Comparison of ENCODE assay signal across 15 mouse cellular contexts in the genomic region with DNA sequence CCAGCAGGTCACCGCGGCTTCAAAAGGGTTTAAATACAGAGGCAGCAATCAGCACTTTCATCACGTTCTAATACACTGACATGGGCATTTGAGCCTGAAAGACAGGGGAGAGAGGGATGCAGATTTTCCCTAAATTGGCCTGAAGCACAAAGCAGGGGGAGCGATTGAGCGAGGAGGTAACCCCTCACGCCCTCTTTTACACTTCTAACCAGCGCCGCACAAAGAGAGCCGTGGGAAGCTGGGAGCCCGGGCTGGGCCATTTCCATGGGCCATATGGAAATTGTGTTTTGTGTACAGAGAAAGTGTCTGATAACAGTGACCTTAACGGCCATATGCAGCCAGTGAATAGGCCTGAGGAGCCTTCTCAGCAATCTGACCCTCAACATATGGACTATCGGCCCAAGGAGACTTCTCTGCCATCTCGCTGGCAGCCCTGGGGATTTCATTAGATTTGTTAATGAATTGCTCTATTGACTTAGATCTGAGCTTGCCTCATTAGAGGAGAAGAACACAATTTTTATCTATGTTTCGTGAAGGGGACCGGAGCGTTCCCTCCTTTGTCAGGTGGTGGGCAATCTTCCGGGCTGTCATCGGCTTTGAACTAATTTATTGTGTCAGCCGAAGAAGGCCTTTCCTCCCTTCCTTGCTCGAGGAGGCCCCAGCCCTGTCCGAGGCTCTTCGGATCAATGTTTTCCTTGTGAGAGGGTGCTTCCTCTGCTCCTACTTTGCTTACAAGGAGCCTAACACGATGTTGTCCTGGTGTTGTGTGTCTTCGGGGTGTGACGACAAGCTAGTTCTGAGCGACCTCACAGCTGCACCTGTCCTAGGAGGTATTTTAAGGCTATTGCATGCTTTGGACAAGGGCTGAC.
DNase-seq lines count a peak whose midpoint lies in the region; ATAC-seq and TF ChIP-seq lines count a peak whose summit lies in the region.
"Had no signal": no experiment of that assay in that cellular context is flagged by ENCODE, and none has a peak within 500 bp of the region (broad histone marks: within the 10 kb centered on the region; RNA-seq: fewer than 3 reads in every experiment).

No protein-coding gene starts in this region.

- peaks cover 17% of the 10 kb centered on the region for H3K27me3 ChIP-seq in forebrain, embryonic 15.5 days
- peaks cover 18% of the 10 kb centered on the region for H3K27me3 ChIP-seq in midbrain, embryonic 12.5 days
- H3K27me3 ChIP-seq in stomach, postnatal 0 days (ENCODE audit: control insufficient read depth, insufficient read depth, low read length), result no peaks in the 10 kb centered on the region

- no peaks in the 10 kb centered on the region for H3K36me3 ChIP-seq in forebrain, embryonic 15.5 days
- H3K36me3 ChIP-seq in midbrain, embryonic 12.5 days, result no peaks in the 10 kb centered on the region
- no peaks in the 10 kb centered on the region for H3K36me3 ChIP-seq in stomach, postnatal 0 days (ENCODE audit: control insufficient read depth, insufficient read depth, low read length)
- H3K36me3 ChIP-seq: intestine, embryonic 15.5 days; lung, embryonic 15.5 days had no signal

- no peak overlapping the region for H3K9ac ChIP-seq in forebrain, embryonic 15.5 days (replicated peaks)
- no peak overlapping the region for H3K9ac ChIP-seq in midbrain, embryonic 12.5 days (replicated peaks)
- no peak overlapping the region for H3K9ac ChIP-seq in stomach, postnatal 0 days (ENCODE audit: low read length)
- H3K9ac ChIP-seq: intestine, embryonic 15.5 days; lung, embryonic 15.5 days had no signal

- H3K4me3 ChIP-seq in forebrain, embryonic 15.5 days, result no peak overlapping the region
- H3K4me3 ChIP-seq in midbrain, embryonic 12.5 days, result 0 out of 2 replicates have a peak overlapping the region, but pooled peaks have one; percentile 10
- H3K4me3 ChIP-seq in layer of hippocampus, adult 2 months, result no peak overlapping the region
- H3K4me3 ChIP-seq in stomach, postnatal 0 days (ENCODE audit: low read depth, low read length), result no peak overlapping the region
- H3K4me3 ChIP-seq: intestine, embryonic 15.5 days; lung, embryonic 15.5 days had no signal

- H3K9me3 ChIP-seq in forebrain, embryonic 15.5 days, result no peaks in the 10 kb centered on the region
- no peaks in the 10 kb centered on the region for H3K9me3 ChIP-seq in midbrain, embryonic 12.5 days
- no peaks in the 10 kb centered on the region for H3K9me3 ChIP-seq in stomach, postnatal 0 days (ENCODE audit: control insufficient read depth, low read length)
- H3K9me3 ChIP-seq: intestine, embryonic 15.5 days; lung, embryonic 15.5 days had no signal

- no peak for TF ChIP-seq EP300 in stomach, postnatal 0 days (optimal IDR thresholded peaks at IDR 0.05)

- H3K27ac ChIP-seq in forebrain, embryonic 15.5 days (replicated peaks), result no peak overlapping the region
- H3K27ac ChIP-seq in midbrain, embryonic 12.5 days (replicated peaks), result peak overlapping the region; percentile 88
- H3K27ac ChIP-seq in layer of hippocampus, adult 2 months, result no peak overlapping the region
- H3K27ac ChIP-seq in stomach, postnatal 0 days (replicated peaks), result no peak overlapping the region
- H3K27ac ChIP-seq: intestine, embryonic 15.5 days; lung, embryonic 15.5 days had no signal

- 12% methylated on average over 26 of the region's 26 CpGs for WGBS in forebrain, embryonic 15.5 days
- WGBS in midbrain, embryonic 12.5 days, result 10% methylated on average over 26 of the region's 26 CpGs
- WGBS in stomach, postnatal 0 days, result 69% methylated on average over 26 of the region's 26 CpGs

- peak; percentile 29 for DNase-seq in ES-CJ7 (ENCODE audit: low read depth, low spot score)
- peak; percentile 84 for DNase-seq in embryo, embryonic 10.5 days (ENCODE audit: low spot score)
- no peak for DNase-seq in urinary bladder, postnatal 25 days (ENCODE audit: low spot score)
- DNase-seq in layer of hippocampus, adult 2 months (ENCODE audit: low spot score in 2 of 2), result no peak
- DNase-seq in adrenal gland, adult 18-20 months (ENCODE audit: low spot score in 2 of 2), result no peak
- DNase-seq in stomach, postnatal 0 days (ENCODE audit: low spot score), result no peak
- DNase-seq: cerebellum, adult 2 months; gastrocnemius, postnatal 36 days; kidney, postnatal 14 days; right cerebral cortex, postnatal 25 days had no signal

- TF ChIP-seq CTCF in layer of hippocampus, adult 2 months (conservative IDR thresholded peaks at IDR 0.05), result no peak
- TF ChIP-seq CTCF in stomach, postnatal 0 days (IDR thresholded peaks at IDR 0.05; ENCODE audit: low read depth), result no peak

- H3K4me2 ChIP-seq in forebrain, embryonic 15.5 days (replicated peaks), result peak overlapping the region; percentile 1; the same call in 1 of the 2 replicates
- peak overlapping the region; percentile 36 for H3K4me2 ChIP-seq in midbrain, embryonic 12.5 days (replicated peaks)
- no peak overlapping the region for H3K4me2 ChIP-seq in stomach, postnatal 0 days (replicated peaks; ENCODE audit: low read depth)
- H3K4me2 ChIP-seq: intestine, embryonic 15.5 days; liver, embryonic 11.5 days; lung, embryonic 15.5 days had no signal

- H3K4me1 ChIP-seq in forebrain, embryonic 15.5 days, result peaks cover 36% of the 10 kb centered on the region
- H3K4me1 ChIP-seq in midbrain, embryonic 12.5 days, result peaks cover 57% of the 10 kb centered on the region
- no peaks in the 10 kb centered on the region for H3K4me1 ChIP-seq in stomach, postnatal 0 days (replicated peaks; ENCODE audit: control insufficient read depth, insufficient read depth)

- peak; percentile 51; the same call in 1 of the 2 replicates for ATAC-seq in forebrain, embryonic 15.5 days (replicated peaks)
- ATAC-seq in midbrain, embryonic 12.5 days (ENCODE audit: low FRiP score, low read depth), result peak; percentile 83
- ATAC-seq in stomach, postnatal 0 days (ENCODE audit: low FRiP score, low TSS enrichment), result no peak
- ATAC-seq: intestine, embryonic 15.5 days had no signal

Comparison
In these comparisons a context has a peak if more than half of its experiments do, and no peak if none do; other contexts are left out.
1. DNase-seq: peak in ES-CJ7 (single experiment) and embryo, embryonic 10.5 days (single experiment); none in urinary bladder, postnatal 25 days (single experiment), layer of hippocampus, adult 2 months (0 of 2), adrenal gland, adult 18-20 months (0 of 2) and stomach, postnatal 0 days (single experiment).